Mouse (Mus musculus): ENCODE results near the gene Klhl35. TPM values are rescaled to one million over a fixed set of nuclear protein-coding genes. Genes with fewer than 3 reads are reported as not detected.

Gene Klhl35
- polyA plus RNA-seq, 1 experiment: not detected

DNA sequence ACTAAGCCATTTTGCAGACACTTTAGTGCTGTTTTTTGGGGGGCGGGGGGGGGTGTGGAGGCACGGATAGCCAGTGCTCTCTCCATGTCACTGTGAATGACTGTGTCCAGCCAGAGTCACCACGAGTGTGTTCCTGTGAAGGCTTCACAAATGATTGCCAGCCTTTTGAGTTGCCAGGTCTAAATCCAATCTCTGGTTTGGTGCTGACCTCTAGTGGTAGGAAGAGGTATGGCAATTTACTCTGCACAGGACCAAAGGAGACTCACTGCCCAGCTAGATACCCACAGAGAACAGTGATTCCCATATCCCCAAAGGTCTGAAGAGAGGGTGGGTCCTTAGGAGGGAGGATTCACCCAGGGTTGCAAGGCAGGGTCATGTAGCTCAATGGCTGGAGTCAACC is 15.1 kb upstream of the Klhl35 start:
- no peak overlapping the region for H3K4me3 ChIP-seq
- H3K79me2 ChIP-seq (ENCODE audit: control insufficient read depth, insufficient read depth): no peaks in the 10 kb centered on the region
- no peak overlapping the region for H3K4me2 ChIP-seq (ENCODE audit: low read depth)
- no peaks in the 10 kb centered on the region for H3K27me3 ChIP-seq (ENCODE audit: control insufficient read depth, insufficient read depth, insufficient read length)
- H3ac ChIP-seq (ENCODE audit: control insufficient read depth, insufficient read length): no peak overlapping the region
- TF ChIP-seq CEBPB (IDR thresholded peaks at IDR 0.05; ENCODE audit: insufficient read depth, poor library complexity, severe bottlenecking) (no peak), MYOD1 (IDR thresholded peaks at IDR 0.05; ENCODE audit: control insufficient read depth in 1 of 3, insufficient read length in 2 of 3, low read depth in 2 of 3) (no peak), MYOG (IDR thresholded peaks at IDR 0.05; ENCODE audit: control insufficient read depth in 1 of 3, insufficient read depth in 1 of 3, insufficient read length in 2 of 3, low read depth in 2 of 3) (no peak)
- no peaks in the 10 kb centered on the region for H3K36me3 ChIP-seq (ENCODE audit: control insufficient read depth, insufficient read depth)

DNA sequence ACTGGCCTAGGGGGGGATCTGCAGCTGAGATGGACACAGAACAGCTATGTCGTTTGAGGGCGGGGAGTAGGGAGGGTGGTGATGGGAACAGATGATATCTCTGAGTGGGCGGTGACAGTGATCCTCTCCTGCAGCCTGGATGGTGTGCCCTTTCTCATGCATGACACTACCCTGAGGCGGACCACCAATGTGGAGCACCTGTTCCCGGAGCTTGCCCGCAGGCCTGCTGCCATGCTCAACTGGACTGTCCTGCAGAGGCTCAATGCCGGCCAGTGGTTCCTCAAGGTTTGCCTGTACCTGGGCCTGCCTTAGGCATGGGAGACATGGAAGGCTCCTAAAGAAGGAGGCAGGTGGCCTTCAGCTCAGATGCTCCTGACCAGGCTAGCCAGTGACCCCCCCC is 12.9 kb upstream of the Klhl35 start:
- no peaks in the 10 kb centered on the region for H3K36me3 ChIP-seq (ENCODE audit: control insufficient read depth, insufficient read depth)
- no peak overlapping the region for H3K4me3 ChIP-seq
- no peaks in the 10 kb centered on the region for H3K79me2 ChIP-seq (ENCODE audit: control insufficient read depth, insufficient read depth)
- no peaks in the 10 kb centered on the region for H3K27me3 ChIP-seq (ENCODE audit: control insufficient read depth, insufficient read depth, insufficient read length)
- H3ac ChIP-seq (ENCODE audit: control insufficient read depth, insufficient read length): no peak overlapping the region
- H3K4me2 ChIP-seq (ENCODE audit: low read depth): no peak overlapping the region
- TF ChIP-seq USF1 (IDR thresholded peaks at IDR 0.05; ENCODE audit: low read depth) (no peak), MYOD1 (IDR thresholded peaks at IDR 0.05; ENCODE audit: control insufficient read depth in 1 of 3, insufficient read length in 2 of 3, low read depth in 2 of 3) (peak in 2 of 3 experiments; percentile 84 to 92), REST (IDR thresholded peaks at IDR 0.05; ENCODE audit: insufficient read depth, insufficient read length) (no peak), MAX (IDR thresholded peaks at IDR 0.05; ENCODE audit: low read depth) (no peak), POLR2AphosphoS2 (IDR thresholded peaks at IDR 0.05; ENCODE audit: insufficient read length, low read depth) (no peak), MYOG (IDR thresholded peaks at IDR 0.05; ENCODE audit: control insufficient read depth in 1 of 3, insufficient read depth in 1 of 3, insufficient read length in 2 of 3, low read depth in 2 of 3) (peak in 2 of 3 experiments; percentile 80 to 91), TCF3 (IDR thresholded peaks at IDR 0.05; ENCODE audit: insufficient read length, low read depth) (peak; percentile 38), TCF12 (IDR thresholded peaks at IDR 0.05; ENCODE audit: insufficient read depth, poor library complexity, severe bottlenecking) (no peak), CEBPB (IDR thresholded peaks at IDR 0.05; ENCODE audit: insufficient read depth, poor library complexity, severe bottlenecking) (no peak), E2F4 (IDR thresholded peaks at IDR 0.05; ENCODE audit: insufficient read depth) (no peak), SRF (IDR thresholded peaks at IDR 0.05; ENCODE audit: control insufficient read depth, insufficient read length, low read depth) (no peak), POLR2A (IDR thresholded peaks at IDR 0.05; ENCODE audit: insufficient read length, low read depth) (no peak)

DNA sequence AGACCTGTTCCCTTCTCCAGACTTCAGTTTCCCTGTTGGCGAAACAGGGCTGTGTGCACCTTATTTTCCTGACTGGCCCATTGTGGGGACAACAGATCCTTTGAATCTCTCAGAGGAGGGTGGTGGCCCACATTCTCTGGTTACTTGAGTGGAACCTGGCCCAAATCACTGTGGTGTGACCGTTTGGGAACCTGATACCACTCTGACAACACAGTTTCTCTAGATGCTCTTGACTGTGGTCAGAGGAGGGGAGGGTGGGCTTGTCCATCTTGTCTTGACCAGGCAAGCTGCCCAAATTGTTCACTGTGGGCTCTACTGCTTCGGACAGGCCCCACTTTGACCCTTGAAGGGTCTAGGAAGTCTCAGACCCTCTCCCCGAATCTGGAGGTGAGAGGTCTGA is 11.8 kb upstream of the Klhl35 start:
- H3ac ChIP-seq (ENCODE audit: control insufficient read depth, insufficient read length): no peak overlapping the region
- H3K36me3 ChIP-seq (ENCODE audit: control insufficient read depth, insufficient read depth): no peaks in the 10 kb centered on the region
- H3K27me3 ChIP-seq (ENCODE audit: control insufficient read depth, insufficient read depth, insufficient read length): no peaks in the 10 kb centered on the region
- TF ChIP-seq E2F4 (IDR thresholded peaks at IDR 0.05; ENCODE audit: insufficient read depth) (no peak), POLR2A (IDR thresholded peaks at IDR 0.05; ENCODE audit: insufficient read length, low read depth) (no peak), USF1 (IDR thresholded peaks at IDR 0.05; ENCODE audit: low read depth) (no peak), MYOD1 (IDR thresholded peaks at IDR 0.05; ENCODE audit: control insufficient read depth in 1 of 3, insufficient read length in 2 of 3, low read depth in 2 of 3) (no peak), MAX (IDR thresholded peaks at IDR 0.05; ENCODE audit: low read depth) (no peak), TCF12 (IDR thresholded peaks at IDR 0.05; ENCODE audit: insufficient read depth, poor library complexity, severe bottlenecking) (no peak), TCF3 (IDR thresholded peaks at IDR 0.05; ENCODE audit: insufficient read length, low read depth) (no peak), CEBPB (IDR thresholded peaks at IDR 0.05; ENCODE audit: insufficient read depth, poor library complexity, severe bottlenecking) (no peak), REST (IDR thresholded peaks at IDR 0.05; ENCODE audit: insufficient read depth, insufficient read length) (no peak), SRF (IDR thresholded peaks at IDR 0.05; ENCODE audit: control insufficient read depth, insufficient read length, low read depth) (no peak), POLR2AphosphoS2 (IDR thresholded peaks at IDR 0.05; ENCODE audit: insufficient read length, low read depth) (no peak), MYOG (IDR thresholded peaks at IDR 0.05; ENCODE audit: control insufficient read depth in 1 of 3, insufficient read depth in 1 of 3, insufficient read length in 2 of 3, low read depth in 2 of 3) (no peak)
- H3K4me3 ChIP-seq: no peak overlapping the region
- H3K4me2 ChIP-seq (ENCODE audit: low read depth): no peak overlapping the region
- H3K79me2 ChIP-seq (ENCODE audit: control insufficient read depth, insufficient read depth): no peaks in the 10 kb centered on the region

DNA sequence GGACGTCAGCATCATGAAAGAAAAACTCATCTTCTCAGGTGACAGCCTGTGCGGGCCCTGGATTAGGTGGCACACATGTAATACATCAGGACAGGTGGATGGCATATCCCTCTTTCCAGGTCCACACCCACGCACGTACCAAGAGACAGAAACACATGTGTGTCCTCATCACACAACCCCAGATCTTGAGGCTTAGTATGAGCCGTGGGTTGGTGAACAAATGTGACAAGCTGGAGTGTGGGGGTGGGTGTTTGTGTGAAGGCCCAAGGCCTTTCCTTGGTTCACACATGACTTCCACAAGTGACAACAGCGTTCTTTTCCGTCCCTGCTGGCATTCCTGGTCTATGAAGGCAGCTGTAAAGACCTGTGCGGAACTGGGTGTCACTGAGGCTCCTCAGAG is 7.0 kb upstream of the Klhl35 start:
- TF ChIP-seq POLR2A (IDR thresholded peaks at IDR 0.05; ENCODE audit: insufficient read length, low read depth) (no peak), MYOG (IDR thresholded peaks at IDR 0.05; ENCODE audit: control insufficient read depth in 1 of 3, insufficient read depth in 1 of 3, insufficient read length in 2 of 3, low read depth in 2 of 3) (no peak), MAX (IDR thresholded peaks at IDR 0.05; ENCODE audit: low read depth) (no peak), USF1 (IDR thresholded peaks at IDR 0.05; ENCODE audit: low read depth) (no peak), TCF12 (IDR thresholded peaks at IDR 0.05; ENCODE audit: insufficient read depth, poor library complexity, severe bottlenecking) (no peak), SRF (IDR thresholded peaks at IDR 0.05; ENCODE audit: control insufficient read depth, insufficient read length, low read depth) (no peak), CEBPB (IDR thresholded peaks at IDR 0.05; ENCODE audit: insufficient read depth, poor library complexity, severe bottlenecking) (no peak), MYOD1 (IDR thresholded peaks at IDR 0.05; ENCODE audit: control insufficient read depth in 1 of 3, insufficient read length in 2 of 3, low read depth in 2 of 3) (no peak), REST (IDR thresholded peaks at IDR 0.05; ENCODE audit: insufficient read depth, insufficient read length) (no peak), E2F4 (IDR thresholded peaks at IDR 0.05; ENCODE audit: insufficient read depth) (no peak), TCF3 (IDR thresholded peaks at IDR 0.05; ENCODE audit: insufficient read length, low read depth) (no peak)

More for the DNA sequence above, 7.0 kb upstream of the Klhl35 start:
- no peaks in the 10 kb centered on the region for H3K36me3 ChIP-seq (ENCODE audit: control insufficient read depth, insufficient read depth)
- H3K79me2 ChIP-seq (ENCODE audit: control insufficient read depth, insufficient read depth): no peaks in the 10 kb centered on the region
- H3K4me2 ChIP-seq (ENCODE audit: low read depth): no peak overlapping the region
- H3K4me3 ChIP-seq: no peak overlapping the region
- H3ac ChIP-seq (ENCODE audit: control insufficient read depth, insufficient read length): no peak overlapping the region
- H3K27me3 ChIP-seq (ENCODE audit: control insufficient read depth, insufficient read depth, insufficient read length): no peaks in the 10 kb centered on the region

All from myocyte (in vitro differentiated cells).